Mouse (Mus musculus) E14TG2a.4 (cell line): Measurements from ENCODE around the gene Nmrk1.

Experiments
- CTCF ChIP-seq: conservative IDR thresholded peaks from 2 replicates; pipeline ENCODE4 v1.5.1; 2014; ENCODE audit warnings: low read length
- NANOG ChIP-seq: IDR thresholded peaks from 2 replicates; pipeline ENCODE4 v1.6.1; 2014; ENCODE audit warnings: borderline replicate concordance, low read length, mixed read lengths
- POU5F1 ChIP-seq: IDR thresholded peaks from 2 replicates; pipeline ENCODE4 v1.6.1; 2014; ENCODE audit warnings: low read length, borderline replicate concordance

GRCm38 (mm10) chr19:18638949-18639348 lies 7.2 kb downstream of the Nmrk1 start:
- TF ChIP-seq CTCF (no peak), POU5F1 (no peak), NANOG (no peak)
